Mouse (Mus musculus): Measurements from ENCODE around the gene Slamf6.
"Not testable (repeated sequence)": the region's sequence is repeated elsewhere in the genome, so short reads cannot be mapped to it uniquely, and the experiment has no call there.

Slamf6 gene

GRCm38 (mm10) chr1:171957411-171957810 lies 40.1 kb downstream of the Slamf6 start:
- no peak for DNase-seq (ENCODE audit: low read depth, low spot score)

- DNase-seq (ENCODE audit: low read depth, low spot score), result no peak
Measured at GRCm38 (mm10) chr1:171960726-171961125, 43.4 kb downstream of the Slamf6 start.

GRCm38 (mm10) chr1:171961704-171962103 lies 44.4 kb downstream of the Slamf6 start:
- no peak for DNase-seq (ENCODE audit: low read depth, low spot score)

GRCm38 (mm10) chr1:171963613-171964012 lies 46.3 kb downstream of the Slamf6 start:
- no peak for DNase-seq (ENCODE audit: low read depth, low spot score)

GRCm38 (mm10) chr1:171966054-171966790 lies 48.9 kb downstream of the Slamf6 start:
- DNase-seq (ENCODE audit: low read depth, low spot score), result no peak

- no peak for DNase-seq (ENCODE audit: low read depth, low spot score)
Measured at GRCm38 (mm10) chr1:171969221-171969620, 51.9 kb downstream of the Slamf6 start.

GRCm38 (mm10) chr1:171970854-171971586 lies 53.7 kb downstream of the Slamf6 start:
- no peak for DNase-seq (ENCODE audit: low read depth, low spot score)

- DNase-seq (ENCODE audit: low read depth, low spot score), result not testable (repeated sequence)
Measured at GRCm38 (mm10) chr1:171974361-171974760, 57.0 kb downstream of the Slamf6 start.

GRCm38 (mm10) chr1:171975377-171975776 lies 58.1 kb downstream of the Slamf6 start:
- no peak for DNase-seq (ENCODE audit: low read depth, low spot score)

GRCm38 (mm10) chr1:171975831-171976230 lies 58.5 kb downstream of the Slamf6 start:
- no peak for DNase-seq (ENCODE audit: low read depth, low spot score)

GRCm38 (mm10) chr1:171976826-171977539 lies 59.7 kb downstream of the Slamf6 start:
- no peak for DNase-seq (ENCODE audit: low read depth, low spot score)

GRCm38 (mm10) chr1:171977891-171978290 lies 60.6 kb downstream of the Slamf6 start:
- DNase-seq (ENCODE audit: low read depth, low spot score), result no peak

GRCm38 (mm10) chr1:171979969-171980730 lies 62.8 kb downstream of the Slamf6 start:
- no peak for DNase-seq (ENCODE audit: low read depth, low spot score)

- DNase-seq (ENCODE audit: low read depth, low spot score), result no peak
Measured at GRCm38 (mm10) chr1:171982170-171982569, 64.9 kb downstream of the Slamf6 start.

- DNase-seq (ENCODE audit: low read depth, low spot score), result no peak
Measured at GRCm38 (mm10) chr1:171982740-171983139, 65.4 kb downstream of the Slamf6 start.

- DNase-seq (ENCODE audit: low read depth, low spot score), result no peak
Measured at GRCm38 (mm10) chr1:171983372-171984001, 66.2 kb downstream of the Slamf6 start.

- no peak for DNase-seq (ENCODE audit: low read depth, low spot score)
Measured at GRCm38 (mm10) chr1:171984121-171984520, 66.8 kb downstream of the Slamf6 start.

GRCm38 (mm10) chr1:171991883-171992282 lies 74.6 kb downstream of the Slamf6 start:
- DNase-seq (ENCODE audit: low read depth, low spot score), result no peak

- no peak for DNase-seq (ENCODE audit: low read depth, low spot score)
Measured at GRCm38 (mm10) chr1:171992901-171993530, 75.7 kb downstream of the Slamf6 start.

- DNase-seq (ENCODE audit: low read depth, low spot score), result no peak
Measured at GRCm38 (mm10) chr1:171994501-171994900, 77.2 kb downstream of the Slamf6 start.

All from forelimb bud, embryonic 11.5 days (tissue).